Mouse (Mus musculus): ENCODE measurements around the gene Ctdspl2.

The Ctdspl2 gene

GRCm38 (mm10) chr2:122059365-122060115 lies 103.7 kb downstream of the Ctdspl2 start:
- no peak for DNase-seq

All from kidney, postnatal 14 days (tissue).